Mouse (Mus musculus) limb, embryonic 11.5 days (tissue): Measurements from ENCODE around the gene Bptf. TPM values are rescaled to one million over a fixed set of nuclear protein-coding genes. Genes with fewer than 3 reads are reported as not detected.
A peak's percentile ranks its signal among the peaks of the same experiment; 100 is the strongest.
"Not testable (repeated sequence)": the region's sequence is repeated elsewhere in the genome, so short reads cannot be mapped to it uniquely, and the experiment has no call there.

Source experiments
- ATAC-seq: fragments of 200-750 bp; cut with Nextera tagmentation; 2 replicates; pipeline ENCODE4 v1.8.0; 2017; ENCODE audit warnings: low read depth; ENCODE audit not compliant: insufficient number of reproducible peaks, low FRiP score, low TSS enrichment
- DNase-seq: peaks from one replicate; pipeline ENCODE4 v3.0.0-alpha.2; 2015; ENCODE audit warnings: low spot score
- H3K27ac ChIP-seq: fragments of 300-500 bp; sonication (generic); replicated peaks from 2 replicates; pipeline ENCODE4 v1.5.1; 2014; ENCODE audit warnings: low read depth, mild to moderate bottlenecking, low read length
- H3K27me3 ChIP-seq: fragments of 300-500 bp; sonication (generic); 2 replicates; pipeline ENCODE4 v1.6.1; 2014; ENCODE audit warnings: mild to moderate bottlenecking, low read length, mixed read lengths; ENCODE audit not compliant: control insufficient read depth, insufficient read depth
- H3K36me3 ChIP-seq: fragments of 300-500 bp; sonication (generic); 2 replicates; pipeline ENCODE4 v1.6.1; 2014; ENCODE audit warnings: mild to moderate bottlenecking, low read length, moderate library complexity, mixed read lengths; ENCODE audit not compliant: control insufficient read depth, insufficient read depth
- H3K4me1 ChIP-seq: fragments of 300-500 bp; sonication (generic); 2 replicates; pipeline ENCODE4 v1.6.1; 2014; ENCODE audit warnings: low read length, mixed read lengths; ENCODE audit not compliant: control insufficient read depth, insufficient read depth
- H3K4me2 ChIP-seq: fragments of 300-500 bp; sonication (generic); 2 replicates; pipeline ENCODE4 v1.6.1; 2014; ENCODE audit warnings: low read depth, mild to moderate bottlenecking, moderate library complexity; ENCODE audit not compliant: severe bottlenecking
- H3K4me3 ChIP-seq: fragments of 300-500 bp; sonication (generic); 2 replicates; pipeline ENCODE4 v1.5.1; 2014; ENCODE audit warnings: low read depth, low read length
- H3K9ac ChIP-seq: fragments of 300-500 bp; sonication (generic); 2 replicates; pipeline ENCODE4 v1.6.1; 2014; ENCODE audit warnings: mild to moderate bottlenecking, low read length
- H3K9me3 ChIP-seq: fragments of 300-500 bp; sonication (generic); 2 replicates; pipeline ENCODE4 v1.6.1; 2016; ENCODE audit warnings: low read length; ENCODE audit not compliant: control insufficient read depth
- WGBS: fragments of 180-500 bp; shearing (Covaris S2); extraction: QIAGEN DNeasy Blood & Tissue Kit; methylation state at CpG from one replicate; pipeline ENCODE4 v1.1.7; 2014; 5-methylcytosine and 5-hydroxymethylcytosine counted together
- polyA plus RNA-seq: library from polyadenylated mRNA; unstranded; fragments of >200 nt; fragmentation: Nextera tagmentation; extraction: Ambion mirVana; gene quantifications from 2 replicates; pipeline ENCODE4 v1.2.1, GENCODE M21; 2014

Bptf gene
- polyA plus RNA-seq, 1 experiment from 2014 or later, result 44.1 TPM

GRCm38 (mm10) chr11:107028275-107028618 lies 103.7 kb downstream of the Bptf start:
- no peaks in the 10 kb centered on the region for H3K36me3 ChIP-seq
- H3K27ac ChIP-seq, result no peak overlapping the region
- 0 out of 2 replicates have a peak, but pooled peaks cover 5% of the 10 kb centered on the region for H3K27me3 ChIP-seq
- ATAC-seq (peak; percentile 61), DNase-seq (no peak)
- no peaks in the 10 kb centered on the region for H3K9me3 ChIP-seq
- H3K4me2 ChIP-seq, result peak overlapping the region; percentile 68
- peak overlapping the region; percentile 68 for H3K9ac ChIP-seq
- peaks cover 12% of the 10 kb centered on the region; the same call in 1 of the 2 replicates for H3K4me1 ChIP-seq
- H3K4me3 ChIP-seq, result peak overlapping the region; percentile 62
- 6% methylated on average over 29 of the region's 29 CpGs for WGBS

GRCm38 (mm10) chr11:107027431-107028274 lies 104.3 kb downstream of the Bptf start:
- H3K27me3 ChIP-seq, result 0 out of 2 replicates have a peak, but pooled peaks cover 5% of the 10 kb centered on the region
- 1% methylated on average over 88 of the region's 107 CpGs for WGBS
- H3K27ac ChIP-seq, result no peak overlapping the region
- H3K4me1 ChIP-seq, result peaks cover 12% of the 10 kb centered on the region; the same call in 1 of the 2 replicates
- peak overlapping the region; percentile 68 for H3K9ac ChIP-seq
- ATAC-seq (peak; percentile 84), DNase-seq (peak; percentile 85)
- H3K4me3 ChIP-seq, result peak overlapping the region; percentile 62
- H3K9me3 ChIP-seq, result no peaks in the 10 kb centered on the region
- no peaks in the 10 kb centered on the region for H3K36me3 ChIP-seq
- peak overlapping the region; percentile 68 for H3K4me2 ChIP-seq

- H3K4me1 ChIP-seq, result peaks cover 12% of the 10 kb centered on the region; the same call in 1 of the 2 replicates
- peak overlapping the region; percentile 68 for H3K4me2 ChIP-seq
- H3K4me3 ChIP-seq, result peak overlapping the region; percentile 62; the same call in 1 of the 2 replicates
- ATAC-seq (no peak), DNase-seq (no peak)
- no peaks in the 10 kb centered on the region for H3K9me3 ChIP-seq
- H3K36me3 ChIP-seq, result no peaks in the 10 kb centered on the region
- WGBS, result 11% methylated on average over 12 of the region's 12 CpGs
- H3K27me3 ChIP-seq, result 0 out of 2 replicates have a peak, but pooled peaks cover 5% of the 10 kb centered on the region
- no peak overlapping the region for H3K27ac ChIP-seq
- H3K9ac ChIP-seq, result no peak overlapping the region
Observed at GRCm38 (mm10) chr11:107026554-107027430, 105.1 kb downstream of the Bptf start.

GRCm38 (mm10) chr11:107025411-107026321 lies 106.3 kb downstream of the Bptf start, which contains the start of gene 1810010H24Rik:
Gene 1810010H24Rik (plus strand): TSS chr11:107025681.
- peak within 1 kb of the TSS; percentile 33 for H3K4me3 ChIP-seq
- H3K27ac ChIP-seq, result no peak within 1 kb of the TSS
- 0 out of 2 replicates have a peak, but pooled peaks have one; percentile 14 for ATAC-seq
- H3K4me2 ChIP-seq, result peak within 1 kb of the TSS; percentile 78
- under 1% methylated on average over 45 of the region's 45 CpGs for WGBS
- H3K27me3 ChIP-seq, result 0 out of 2 replicates have a peak, but pooled peaks cover 5% of the 10 kb centered on the region
- no peaks in the 10 kb centered on the region for H3K9me3 ChIP-seq
- no peaks in the 10 kb centered on the region for H3K36me3 ChIP-seq
- DNase-seq, result peak; percentile 55
- H3K9ac ChIP-seq, result peak within 1 kb of the TSS; percentile 22; the same call in 1 of the 2 replicates
- H3K4me1 ChIP-seq, result peaks cover 12% of the 10 kb centered on the region; the same call in 1 of the 2 replicates

- Histone ChIP-seq H3K9ac (no peak overlapping the region), H3K36me3 (no peaks in the 10 kb centered on the region), H3K4me2 (no peak overlapping the region), H3K27ac (no peak overlapping the region), H3K9me3 (no peaks in the 10 kb centered on the region), H3K4me3 (no peak overlapping the region), H3K27me3 (0 out of 2 replicates have a peak, but pooled peaks cover 5% of the 10 kb centered on the region), H3K4me1 (peaks cover 12% of the 10 kb centered on the region; the same call in 1 of the 2 replicates)
- ATAC-seq (no peak), DNase-seq (no peak)
- WGBS, result 53% methylated on average over 4 of the region's 4 CpGs
Observed at GRCm38 (mm10) chr11:107024406-107024805, 107.5 kb downstream of the Bptf start.

GRCm38 (mm10) chr11:107022050-107022683 lies 109.8 kb downstream of the Bptf start:
- Histone ChIP-seq H3K4me1 (peaks cover 12% of the 10 kb centered on the region; the same call in 1 of the 2 replicates), H3K9me3 (no peaks in the 10 kb centered on the region), H3K4me2 (no peak overlapping the region), H3K4me3 (no peak overlapping the region), H3K36me3 (no peaks in the 10 kb centered on the region), H3K27ac (no peak overlapping the region), H3K9ac (no peak overlapping the region), H3K27me3 (0 out of 2 replicates have a peak, but pooled peaks cover 5% of the 10 kb centered on the region)
- DNase-seq, result no peak
- 92% methylated on average over 13 of the region's 13 CpGs for WGBS
- ATAC-seq, result no peak

GRCm38 (mm10) chr11:107019722-107020121 lies 112.2 kb downstream of the Bptf start:
- 88% methylated on average over 3 of the region's 5 CpGs for WGBS
- not testable (repeated sequence) for H3K4me1 ChIP-seq, H3K9ac ChIP-seq, H3K4me2 ChIP-seq, DNase-seq, ATAC-seq, H3K9me3 ChIP-seq, H3K27ac ChIP-seq, H3K4me3 ChIP-seq, H3K36me3 ChIP-seq, H3K27me3 ChIP-seq
